Mouse (Mus musculus) cerebellum, adult 2 months (tissue): ENCODE results near the gene Xpc. TPM values are rescaled to one million over a fixed set of nuclear protein-coding genes. Genes with fewer than 3 reads are reported as not detected.
A peak's percentile ranks its signal among the peaks of the same experiment; 100 is the strongest.
"Not testable (repeated sequence)": the region's sequence is repeated elsewhere in the genome, so short reads cannot be mapped to it uniquely, and the experiment has no call there.

Experiments used
- DNase-seq, 2 experiments: peaks; one replicate each; pipeline ENCODE4 v3.0.0; 2021
- H3K27ac ChIP-seq: fragments of 200-500 bp; 2 replicates; pipeline ENCODE4 v1.5.1; 2012; ENCODE audit warnings: low read length, control low read depth, inconsistent platforms; ENCODE audit not compliant: insufficient read depth
- H3K27me3 ChIP-seq: fragments of 200-500 bp; 2 replicates; pipeline ENCODE4 v1.6.1; 2012; ENCODE audit warnings: inconsistent platforms, mild to moderate bottlenecking, low read length, moderate library complexity; ENCODE audit not compliant: control insufficient read depth, insufficient read depth
- H3K4me1 ChIP-seq: fragments of 200-500 bp; 2 replicates; pipeline ENCODE4 v1.6.1; 2011; ENCODE audit warnings: low read length; ENCODE audit not compliant: control insufficient read depth, insufficient read depth
- H3K4me3 ChIP-seq: fragments of 200-500 bp; replicated peaks from 2 replicates; pipeline ENCODE3; 2011; ENCODE audit warnings: mild to moderate bottlenecking, low read depth, low read length, control low read depth; ENCODE audit not compliant: insufficient read depth
- CTCF ChIP-seq: fragments of 200-500 bp; IDR thresholded peaks from 2 replicates; pipeline ENCODE4 v1.5.1; 2011; ENCODE audit warnings: low read depth, mild to moderate bottlenecking, control low read depth, low read length, moderate library complexity, borderline replicate concordance; ENCODE audit not compliant: insufficient read depth
- POLR2A ChIP-seq: fragments of 200-500 bp; IDR thresholded peaks from 2 replicates; pipeline ENCODE4 v1.6.1; 2011; ENCODE audit warnings: low read length, control low read depth, borderline replicate concordance; ENCODE audit not compliant: insufficient read depth
- WGBS: fragments of 180-500 bp; shearing (Covaris S2); methylation state at CpG from one replicate; pipeline ENCODE4 v1.1.7; 2018; 5-methylcytosine and 5-hydroxymethylcytosine counted together
- polyA plus RNA-seq: library from polyadenylated mRNA; depleted of rRNA; stranded (reverse); fragments of >200 nt; gene quantifications from 2 replicates; pipeline ENCODE4 v1.2.3, GENCODE M21; 2012

The Xpc gene
- polyA plus RNA-seq, 1 experiment = 13.2 TPM

DNA sequence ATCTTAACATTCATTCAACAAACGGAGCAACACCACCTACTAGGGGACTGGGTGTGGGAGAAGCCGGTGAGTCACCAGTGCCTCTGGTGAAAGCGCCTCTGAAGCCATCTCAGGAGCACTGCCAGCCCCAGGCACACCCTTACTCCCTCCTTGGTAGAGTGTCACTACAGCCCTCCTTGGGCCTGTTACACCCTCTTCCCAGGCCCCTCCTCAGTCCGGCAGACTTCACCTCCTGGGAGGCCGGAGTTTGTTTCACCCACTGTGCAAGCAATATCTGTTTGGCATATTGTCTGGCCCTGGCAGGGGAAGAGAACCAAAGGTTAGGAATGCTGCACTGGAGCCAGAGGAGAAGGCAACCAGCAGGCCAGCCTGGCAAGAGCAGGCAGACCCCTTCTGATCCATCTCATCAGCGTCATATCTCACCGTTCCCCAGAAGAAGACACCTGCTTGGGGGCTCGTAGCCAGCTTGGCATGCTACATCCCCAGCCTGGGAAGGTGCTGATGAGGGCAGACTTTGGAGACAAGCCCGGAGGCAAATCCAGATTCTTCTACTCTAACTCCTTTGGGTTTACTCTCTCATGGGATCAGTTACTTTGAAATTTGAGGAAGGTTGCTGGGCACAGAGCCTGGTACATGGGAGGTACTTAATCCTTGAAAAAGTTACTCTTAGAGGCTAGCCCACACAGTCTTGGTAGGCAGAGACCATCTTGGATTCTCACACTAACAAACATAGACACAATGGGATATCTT lies 41.1 kb downstream of the Xpc start:
- Histone ChIP-seq H3K4me3 (no peak overlapping the region), H3K27ac (no peak overlapping the region), H3K4me1 (peaks cover 2% of the 10 kb centered on the region; the same call in 1 of the 2 replicates), H3K27me3 (no peaks in the 10 kb centered on the region)
- WGBS = 11% methylated on average over 9 of the region's 9 CpGs
- TF ChIP-seq CTCF = no peak
- TF ChIP-seq POLR2A = no peak
- DNase-seq = peak in 1 of 2 experiments; percentile 24

DNA sequence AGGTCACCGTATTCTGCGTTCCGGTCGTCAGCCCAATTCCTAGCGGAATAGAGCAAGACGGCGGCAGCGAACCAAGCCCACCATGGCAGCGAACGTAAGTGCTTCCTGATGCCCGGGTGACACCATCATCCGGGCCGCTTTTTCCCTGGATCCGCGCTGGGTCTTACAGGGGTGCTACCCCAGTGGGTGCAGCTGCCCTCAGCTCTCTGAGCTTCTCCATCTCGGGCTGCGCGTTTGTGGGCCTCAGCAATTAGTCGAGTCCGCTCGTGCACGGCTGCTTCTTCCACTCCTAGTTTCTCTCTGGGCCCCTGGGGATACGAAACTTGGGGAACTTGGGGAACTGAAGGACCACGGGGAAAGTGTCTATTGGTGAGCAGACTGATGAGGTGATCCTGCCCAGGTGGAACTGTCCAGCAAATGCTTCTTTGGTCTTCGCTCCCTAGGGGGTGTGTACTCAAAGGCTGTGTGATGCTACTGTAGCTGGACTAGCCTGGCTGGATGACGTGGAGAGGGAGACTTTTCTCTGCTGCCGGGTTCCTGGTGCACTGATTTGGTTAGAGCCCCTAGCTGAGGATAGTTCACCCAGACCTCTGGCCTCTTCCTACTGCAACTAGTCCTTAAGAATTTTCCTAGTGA lies 41.8 kb downstream of the Xpc start:
- under 1% methylated on average over 27 of the region's 27 CpGs for WGBS
- no peak for DNase-seq
- H3K27ac ChIP-seq = no peak overlapping the region

DNA sequence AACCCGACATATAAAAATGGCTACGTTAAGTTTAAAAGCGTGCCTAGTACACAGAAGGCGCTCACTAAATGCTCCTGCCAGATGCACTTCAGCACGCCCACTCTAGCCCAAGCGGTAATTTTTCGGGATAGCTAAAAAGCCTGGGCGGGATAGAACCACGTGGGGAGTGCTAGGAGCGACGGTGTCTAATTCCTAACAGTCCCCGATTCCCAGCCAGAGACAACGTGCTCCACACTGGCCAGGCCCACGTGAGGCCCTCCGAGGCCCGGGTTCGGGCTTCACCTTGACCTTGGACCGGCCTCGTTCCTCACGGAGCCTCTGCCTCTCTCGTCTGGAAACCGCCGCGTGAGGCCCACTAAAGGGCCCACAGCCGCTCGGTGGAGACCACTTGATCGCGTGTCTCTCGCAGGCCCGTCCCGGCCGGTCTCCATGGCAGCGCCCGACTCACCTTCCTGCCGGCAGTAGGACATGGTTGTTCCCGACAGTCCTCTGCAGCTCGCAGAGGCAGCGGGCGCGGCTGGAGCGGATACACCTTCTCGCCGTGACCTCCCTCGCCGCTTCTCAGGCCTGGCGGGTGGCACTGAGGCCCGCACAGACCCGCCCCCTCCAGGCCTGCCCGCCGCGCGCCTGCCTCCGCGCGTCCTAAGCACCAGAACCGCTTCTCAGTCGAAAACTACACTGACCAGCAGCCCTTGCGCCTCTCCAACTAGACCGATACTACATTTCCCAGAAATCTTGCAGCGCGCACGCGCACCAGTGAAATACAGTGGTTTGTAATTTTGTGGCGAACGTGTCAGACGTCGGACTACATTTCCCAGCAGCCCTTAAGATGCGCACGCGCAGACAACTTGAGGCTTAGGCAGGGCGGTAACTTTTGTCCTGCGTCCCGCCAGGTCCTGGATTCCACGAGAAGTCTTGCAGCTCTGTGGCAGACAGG lies 42.6 kb downstream of the Xpc start, which contains the start of the genes Chchd4 and Tmem43:
Chchd4 (minus strand) TSS at position 679 of the 937 bp plus-strand sequence.
Tmem43 (plus strand) TSS at position 836 of the 937 bp plus-strand sequence.
- WGBS = under 1% methylated on average over 74 of the region's 74 CpGs
- 0 out of 2 replicates have a peak within 1 kb of the TSS, but pooled peaks have one; percentile 8 for H3K27ac ChIP-seq
- H3K4me3 ChIP-seq = peak within 1 kb of the TSS; percentile 85
- peaks cover 2% of the 10 kb centered on the region; the same call in 1 of the 2 replicates for H3K4me1 ChIP-seq
- no peaks in the 10 kb centered on the region for H3K27me3 ChIP-seq
- peak; percentile 99 to 100 for DNase-seq
- TF ChIP-seq CTCF (no peak), POLR2A (peak; percentile 51)

More for the DNA sequence above, 41.8 kb downstream of the Xpc start:
- Histone ChIP-seq H3K27me3 (no peaks in the 10 kb centered on the region), H3K4me3 (peak overlapping the region; percentile 85), H3K4me1 (peaks cover 2% of the 10 kb centered on the region; the same call in 1 of the 2 replicates)
- TF ChIP-seq CTCF (no peak), POLR2A (no peak)

DNA sequence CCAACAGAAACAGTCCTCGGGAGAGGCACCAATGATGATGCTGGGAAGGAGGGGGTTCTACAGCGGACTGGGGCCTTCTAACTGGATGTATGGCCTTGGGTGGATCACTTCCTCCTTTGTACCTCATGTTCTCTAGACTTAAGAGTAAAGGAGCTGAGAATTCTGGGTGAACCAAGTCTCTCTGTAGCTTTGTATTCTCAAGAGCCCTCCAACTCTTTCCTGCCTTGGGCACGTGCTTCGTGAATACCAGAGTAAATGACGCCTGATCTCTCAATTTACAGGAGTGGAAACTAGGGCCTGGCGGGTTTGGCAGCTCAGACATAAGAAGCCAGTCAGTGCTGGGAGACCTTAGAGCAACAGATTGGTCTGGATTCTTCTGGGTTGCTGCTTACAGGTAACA lies 43.4 kb downstream of the Xpc start:
- no peaks in the 10 kb centered on the region for H3K27me3 ChIP-seq
- peak in 1 of 2 experiments; percentile 17 for DNase-seq
- no peak overlapping the region for H3K27ac ChIP-seq
- peak overlapping the region; percentile 70 for H3K4me3 ChIP-seq
- H3K4me1 ChIP-seq = peaks cover 2% of the 10 kb centered on the region; the same call in 1 of the 2 replicates
- no peak for TF ChIP-seq POLR2A
- no peak for TF ChIP-seq CTCF
- 49% methylated on average over 6 of the region's 6 CpGs for WGBS

GRCm38 (mm10) chr6:91471427-91471826 lies 44.3 kb downstream of the Xpc start:
- 93% methylated on average over 3 of the region's 3 CpGs for WGBS
- not testable (repeated sequence) for H3K4me3 ChIP-seq

DNA sequence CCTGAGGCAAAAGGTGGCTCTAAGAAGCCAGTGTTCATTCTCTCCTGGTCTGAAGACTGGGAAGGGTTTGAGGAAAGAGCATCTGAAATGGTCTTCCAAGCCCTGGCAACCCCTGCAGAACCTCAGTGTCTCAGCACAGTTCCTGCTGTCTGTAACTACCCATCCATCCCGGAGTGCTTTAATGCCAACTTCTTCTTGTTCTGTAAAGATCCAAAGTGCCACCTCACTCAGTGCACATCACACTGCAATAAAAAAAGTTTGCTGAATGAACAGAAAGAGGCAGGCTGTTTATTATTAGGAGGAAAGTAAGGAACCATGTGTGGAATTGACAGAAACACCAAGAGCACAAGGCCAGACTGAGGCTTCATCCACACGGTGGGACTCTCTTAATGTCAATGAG lies 45.0 kb downstream of the Xpc start:
- Histone ChIP-seq H3K27me3 (no peaks in the 10 kb centered on the region), H3K27ac (no peak overlapping the region), H3K4me3 (no peak overlapping the region), H3K4me1 (peaks cover 2% of the 10 kb centered on the region; the same call in 1 of the 2 replicates)
- TF ChIP-seq POLR2A (no peak), CTCF (no peak)
- 89% methylated on average over 2 of the region's 2 CpGs for WGBS
- DNase-seq = no peak

More at GRCm38 (mm10) chr6:91471427-91471826, 44.3 kb downstream of the Xpc start:
- H3K27me3 ChIP-seq, H3K27ac ChIP-seq, H3K4me1 ChIP-seq, DNase-seq: not testable (repeated sequence)

GRCm38 (mm10) chr6:91467106-91467505 lies 48.6 kb downstream of the Xpc start:
- H3K4me1 ChIP-seq = 0 out of 2 replicates have a peak, but pooled peaks cover under 1% of the 10 kb centered on the region
- H3K27me3 ChIP-seq = no peaks in the 10 kb centered on the region
- no peak for DNase-seq
- TF ChIP-seq CTCF = no peak
- TF ChIP-seq POLR2A = no peak
- 71% methylated on average over 1 of the region's 1 CpGs for WGBS
- no peak overlapping the region for H3K27ac ChIP-seq
- H3K4me3 ChIP-seq = no peak overlapping the region
